Mouse (Mus musculus): ENCODE data around the gene Gins2. TPM values are rescaled to one million over a fixed set of nuclear protein-coding genes. Genes with fewer than 3 reads are reported as not detected.
A peak's percentile ranks its signal among the peaks of the same experiment; 100 is the strongest.

Gene Gins2
- total and polyA plus RNA-seq, 3 experiments = 50.0 to 129 (median 61.2) TPM

GRCm38 (mm10) chr8:120614491-120614890 is 25.4 kb upstream of the Gins2 start:
- dilution Hi-C loops (cut with MboI; ENCODE audit: extremely low pct_ligation_motif_present, extremely low pct_unique_long_range_greater_than_20kb, low sequenced_read_pairs) = no loop called here

GRCm38 (mm10) chr8:120610824-120611223 is 21.7 kb upstream of the Gins2 start:
- Histone ChIP-seq H3K4me3 (replicated peaks in 1 of 3; ENCODE audit: low read depth in 2 of 3, low read length in 2 of 3, poor library complexity in 1 of 3) (no peak overlapping the region), H3K9ac (ENCODE audit: insufficient read depth, low read depth) (no peak overlapping the region), H3K36me3 (replicated peaks in 1 of 2; ENCODE audit: control insufficient read depth in 1 of 2, insufficient read depth in 1 of 2, low read length in 1 of 2) (no peaks in the 10 kb centered on the region), H3K4me2 (ENCODE audit: insufficient read depth, low read depth, poor library complexity, severe bottlenecking) (no peak overlapping the region), H3K9me3 (replicated peaks; ENCODE audit: low read length) (peaks cover 8% of the 10 kb centered on the region), H3K27me3 (replicated peaks) (peaks cover 56% of the 10 kb centered on the region), H3K4me1 (ENCODE audit: control insufficient read depth in 1 of 2, insufficient read depth in 2 of 2) (peaks cover 7 to 14% of the 10 kb centered on the region in 2 experiments), H3K79me2 (replicated peaks; ENCODE audit: control insufficient read depth, extremely low read depth, insufficient read depth, poor library complexity, severe bottlenecking) (no peaks in the 10 kb centered on the region), H3K27ac (ENCODE audit: insufficient read depth, low read depth) (no peak overlapping the region)
- in situ Hi-C loops (cut with MboI; ENCODE audit: low pct_ligation_motif_present, low pct_unique_long_range_greater_than_20kb, low sequenced_read_pairs) = loop anchor here (5.0 to 10.0 kb wide), 2 partner anchors 279 to 426 kb away; no protein-coding TSS in a partner anchor
- TF ChIP-seq POLR2AphosphoS2 (IDR thresholded peaks at IDR 0.05; ENCODE audit: low read depth, low read length) = no peak
- TF ChIP-seq MAZ (IDR thresholded peaks at IDR 0.05; ENCODE audit: low read depth, low read length) = no peak
- dilution Hi-C loops (cut with MboI; ENCODE audit: extremely low pct_ligation_motif_present, extremely low pct_unique_long_range_greater_than_20kb, low sequenced_read_pairs) = no loop called here
- no peak for DNase-seq (ENCODE audit: extremely low read depth)

More at GRCm38 (mm10) chr8:120614491-120614890, 25.4 kb upstream of the Gins2 start:
- H3K36me3 ChIP-seq (replicated peaks in 1 of 2; ENCODE audit: control insufficient read depth in 1 of 2, insufficient read depth in 1 of 2, low read length in 1 of 2) = no peaks in the 10 kb centered on the region
- H3K9me3 ChIP-seq (replicated peaks; ENCODE audit: low read length) = peaks cover 8% of the 10 kb centered on the region
- no peak overlapping the region for H3K4me3 ChIP-seq (replicated peaks in 1 of 3; ENCODE audit: low read depth in 2 of 3, low read length in 2 of 3, poor library complexity in 1 of 3)
- no peaks in the 10 kb centered on the region for H3K4me1 ChIP-seq (ENCODE audit: control insufficient read depth in 1 of 2, insufficient read depth in 2 of 2)
- H3K4me2 ChIP-seq (ENCODE audit: insufficient read depth, low read depth, poor library complexity, severe bottlenecking) = no peak overlapping the region
- no peak overlapping the region for H3K9ac ChIP-seq (ENCODE audit: insufficient read depth, low read depth)
- no peak for DNase-seq (ENCODE audit: extremely low read depth)
- no peak for TF ChIP-seq E2F4 (IDR thresholded peaks at IDR 0.05; ENCODE audit: insufficient replicate concordance, low read depth, low read length)
- no peak for TF ChIP-seq BHLHE40 (IDR thresholded peaks at IDR 0.05; ENCODE audit: low read depth, low read length)
- no peak for TF ChIP-seq NELFE (IDR thresholded peaks at IDR 0.05; ENCODE audit: low read depth, low read length)
- TF ChIP-seq ELF1 (IDR thresholded peaks at IDR 0.05; ENCODE audit: low read depth, low read length) = no peak
- no peak for TF ChIP-seq MEF2A (IDR thresholded peaks at IDR 0.05; ENCODE audit: borderline replicate concordance, low read depth, low read length)
- TF ChIP-seq ETS1 (conservative IDR thresholded peaks at IDR 0.05; ENCODE audit: low read depth, low read length) = no peak
- TF ChIP-seq USF1 (IDR thresholded peaks at IDR 0.05; ENCODE audit: low read depth, low read length) = no peak
- no peak for TF ChIP-seq CHD2 (IDR thresholded peaks at IDR 0.05; ENCODE audit: low read length)
- TF ChIP-seq ZMIZ1 (IDR thresholded peaks at IDR 0.05; ENCODE audit: low read depth, low read length) = no peak
- no peak for TF ChIP-seq RAD21 (IDR thresholded peaks at IDR 0.05; ENCODE audit: low read depth, low read length)
- TF ChIP-seq ZNF384 (IDR thresholded peaks at IDR 0.05; ENCODE audit: low read depth, low read length) = no peak
- peaks cover 49% of the 10 kb centered on the region for H3K27me3 ChIP-seq (replicated peaks)
- in situ Hi-C loops (cut with MboI; ENCODE audit: low pct_ligation_motif_present, low pct_unique_long_range_greater_than_20kb, low sequenced_read_pairs) = loop anchor here (5.0 to 10.0 kb wide), 2 partner anchors 282 to 430 kb away; no protein-coding TSS in a partner anchor
- no peak overlapping the region for H3K27ac ChIP-seq (ENCODE audit: insufficient read depth, low read depth)
- no peaks in the 10 kb centered on the region for H3K79me2 ChIP-seq (replicated peaks; ENCODE audit: control insufficient read depth, extremely low read depth, insufficient read depth, poor library complexity, severe bottlenecking)

DNA sequence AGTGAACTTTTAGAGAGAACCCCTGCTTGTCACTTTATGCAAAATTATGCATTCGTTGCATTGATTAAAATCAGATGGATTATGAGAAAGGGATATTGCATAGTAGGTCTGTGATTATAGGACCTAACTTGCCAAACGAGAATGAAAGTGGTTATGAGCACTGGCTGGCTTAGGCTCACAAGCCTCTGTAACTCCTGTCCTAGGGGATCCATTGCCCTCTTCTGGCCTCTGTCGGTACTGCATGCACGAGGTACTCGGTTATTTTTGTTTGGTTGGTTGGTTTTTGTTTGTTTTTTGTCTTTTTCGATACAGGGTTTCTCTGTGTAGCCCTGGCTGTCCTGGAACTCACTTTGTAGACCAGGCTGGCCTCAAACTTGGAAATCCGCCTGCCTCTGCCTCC is 18.8 kb upstream of the Gins2 start:
- dilution Hi-C loops (cut with MboI; ENCODE audit: extremely low pct_ligation_motif_present, extremely low pct_unique_long_range_greater_than_20kb, low sequenced_read_pairs) (no loop called here), in situ Hi-C loops (cut with MboI; ENCODE audit: low pct_ligation_motif_present, low pct_unique_long_range_greater_than_20kb, low sequenced_read_pairs) (no loop called here)
- Histone ChIP-seq H3K79me2 (replicated peaks; ENCODE audit: control insufficient read depth, extremely low read depth, insufficient read depth, poor library complexity, severe bottlenecking) (no peaks in the 10 kb centered on the region), H3K27ac (ENCODE audit: insufficient read depth, low read depth) (no peak overlapping the region), H3K9ac (ENCODE audit: insufficient read depth, low read depth) (no peak overlapping the region), H3K9me3 (replicated peaks; ENCODE audit: low read length) (peaks cover 8% of the 10 kb centered on the region), H3K27me3 (replicated peaks) (peaks cover 40% of the 10 kb centered on the region), H3K36me3 (replicated peaks in 1 of 2; ENCODE audit: control insufficient read depth in 1 of 2, insufficient read depth in 1 of 2, low read length in 1 of 2) (no peaks in the 10 kb centered on the region), H3K4me1 (ENCODE audit: control insufficient read depth in 1 of 2, insufficient read depth in 2 of 2) (peaks cover 7 to 14% of the 10 kb centered on the region in 2 experiments), H3K4me3 (replicated peaks in 1 of 3; ENCODE audit: low read depth in 2 of 3, low read length in 2 of 3, poor library complexity in 1 of 3) (peak overlapping the region; percentile 7 to 34 (median 29)), H3K4me2 (ENCODE audit: insufficient read depth, low read depth, poor library complexity, severe bottlenecking) (peak overlapping the region; percentile 86)
- peak; percentile 77 for DNase-seq (ENCODE audit: extremely low read depth)
- TF ChIP-seq PAX5 (IDR thresholded peaks at IDR 0.05; ENCODE audit: low read length) (no peak), ZNF384 (IDR thresholded peaks at IDR 0.05; ENCODE audit: low read depth, low read length) (no peak), ZMIZ1 (IDR thresholded peaks at IDR 0.05; ENCODE audit: low read depth, low read length) (no peak), JUN (IDR thresholded peaks at IDR 0.05; ENCODE audit: insufficient read depth, low read depth, low read length) (no peak), TCF12 (IDR thresholded peaks at IDR 0.05; ENCODE audit: low read depth, low read length) (no peak), CTCF (conservative IDR thresholded peaks at IDR 0.05 in 1 of 2, IDR thresholded peaks at IDR 0.05 in 1 of 2; ENCODE audit: low read depth in 2 of 2, low read length in 2 of 2) (peak; percentile 74 to 89), IRF4 (IDR thresholded peaks at IDR 0.05; ENCODE audit: low read depth, low read length) (0 out of 2 replicates have a peak, but pooled peaks have one; percentile 14), MAFK (IDR thresholded peaks at IDR 0.05; ENCODE audit: insufficient replicate concordance, low read length) (no peak), MXI1 (IDR thresholded peaks at IDR 0.05; ENCODE audit: low read depth, low read length) (no peak), ETS1 (conservative IDR thresholded peaks at IDR 0.05; ENCODE audit: low read depth, low read length) (no peak), SMC3 (IDR thresholded peaks at IDR 0.05; ENCODE audit: low read depth, low read length) (peak; percentile 43), BHLHE40 (IDR thresholded peaks at IDR 0.05; ENCODE audit: low read depth, low read length) (no peak), CHD2 (IDR thresholded peaks at IDR 0.05; ENCODE audit: low read length) (no peak), HCFC1 (IDR thresholded peaks at IDR 0.05; ENCODE audit: low read depth, low read length) (no peak), TBP (conservative IDR thresholded peaks at IDR 0.05; ENCODE audit: low read depth, low read length) (no peak), RCOR1 (conservative IDR thresholded peaks at IDR 0.05; ENCODE audit: low read depth, low read length) (no peak), EP300 (IDR thresholded peaks at IDR 0.05; ENCODE audit: low read length) (no peak)

Data from CH12.LX (cell line).